8 mouse cellular contexts compared by ENCODE assay signal in the genomic region with DNA sequence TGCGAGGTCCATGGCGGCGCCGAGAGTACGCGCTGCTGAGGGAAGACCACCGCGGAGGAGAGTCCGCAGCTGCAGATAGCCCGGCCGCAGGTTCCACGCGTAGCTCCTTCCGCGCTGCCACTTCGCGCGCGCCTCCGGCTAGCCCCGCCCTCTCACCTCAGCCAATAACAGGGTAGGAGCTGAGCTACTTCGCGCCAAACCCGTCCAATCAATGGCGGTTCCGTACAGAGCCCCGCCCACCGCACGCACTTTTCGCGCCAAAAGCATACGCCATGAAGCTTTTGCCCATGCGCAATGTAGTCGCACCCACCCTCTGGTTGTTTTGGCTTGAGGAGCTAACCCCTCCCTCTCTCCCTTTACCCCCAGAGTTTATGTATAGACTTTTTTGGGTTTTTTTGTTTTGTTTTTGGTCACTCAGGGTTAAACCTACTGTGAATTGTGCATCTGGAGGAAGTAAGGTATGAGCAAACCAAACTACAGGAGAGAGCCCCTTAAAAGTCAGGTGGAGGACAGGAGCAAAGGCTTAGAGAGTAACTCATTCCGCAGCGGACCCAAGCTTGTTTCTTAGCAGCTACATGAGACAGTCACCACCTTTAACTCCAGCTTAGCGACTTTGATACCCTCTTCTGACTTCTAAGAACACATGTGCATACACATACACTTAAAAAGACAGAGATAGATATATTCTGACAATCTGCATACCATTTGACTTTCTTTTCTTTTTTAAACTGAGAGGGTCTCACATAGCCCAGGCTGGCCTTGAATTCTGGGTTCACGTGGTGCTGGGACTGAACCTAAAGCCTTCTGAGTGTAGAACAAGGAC. TPM values are rescaled to one million over a fixed set of nuclear protein-coding genes. Genes with fewer than 3 reads are reported as not detected.
DNase-seq lines count a peak whose midpoint lies in the region; ATAC-seq lines count a peak whose summit lies in the region.

TSS of gene Mcm6 (minus strand) at position 111 of the 823 bp plus-strand sequence.

- peak within 1 kb of the TSS; percentile 77 for H3K9ac ChIP-seq in hindbrain, embryonic 15.5 days

- H3K9me3 ChIP-seq in hindbrain, embryonic 15.5 days = no peaks in the 10 kb centered on the region

- peak; percentile 99 for ATAC-seq in hindbrain, embryonic 15.5 days (ENCODE audit: low FRiP score, low read depth)

- H3K36me3 ChIP-seq in hindbrain, embryonic 15.5 days = peaks cover 17% of the 10 kb centered on the region; the same call in 1 of the 2 replicates

- H3K27me3 ChIP-seq in hindbrain, embryonic 15.5 days = no peaks in the 10 kb centered on the region

- DNase-seq in T-cell, adult 2 months (ENCODE audit: low spot score) = peak; percentile 94
- peak; percentile 85 to 87 for DNase-seq in cerebellum, postnatal 36 days
- DNase-seq in frontal cortex, postnatal 36 days (ENCODE audit: low spot score in 2 of 2) = peak; percentile 89 to 94
- DNase-seq in left cerebral cortex, adult 11 months (ENCODE audit: low spot score) = peak; percentile 87
- peak; percentile 95 to 96 for DNase-seq in lung, postnatal 4 days
- DNase-seq in retina, postnatal 7 days (ENCODE audit: low read depth, low spot score) = peak; percentile 76
- DNase-seq in urinary bladder, adult 2 months (ENCODE audit: low spot score) = peak; percentile 77

- H3K4me2 ChIP-seq in hindbrain, embryonic 15.5 days = peak within 1 kb of the TSS; percentile 81

- 2% methylated on average over 38 of the region's 38 CpGs for WGBS in hindbrain, embryonic 15.5 days

- peak within 1 kb of the TSS; percentile 98 for H3K4me3 ChIP-seq in hindbrain, embryonic 15.5 days

- H3K27ac ChIP-seq in hindbrain, embryonic 15.5 days (replicated peaks) = peak within 1 kb of the TSS; percentile 80

- H3K4me1 ChIP-seq in hindbrain, embryonic 15.5 days (replicated peaks) = peaks cover 15% of the 10 kb centered on the region

RNA-seq across cellular contexts. Expression of gene Mcm6, which starts in this region (rescaled TPM):
- 74.1 and 75.5 TPM in 2 replicates for polyA plus RNA-seq in hindbrain, embryonic 15.5 days (2015; fragmentation: Nextera tagmentation; extraction: Ambion mirVana)
- 14.0 and 18.5 TPM in 2 replicates for polyA plus RNA-seq in urinary bladder, adult 2 months (2012; rRNA removed)

Comparison
In these comparisons a context has a peak if more than half of its experiments do, and no peak if none do; other contexts are left out.
1. Peak in every context shown above with its lines: DNase-seq, ATAC-seq, H3K4me3 ChIP-seq and H3K27ac ChIP-seq.